24 mouse cellular contexts compared by ENCODE assay signal in genomic region chr9:85521342-85521741, GRCm38 (mm10).
DNase-seq lines count a peak whose midpoint lies in the region; ATAC-seq and TF ChIP-seq lines count a peak whose summit lies in the region.
"Had no signal": no experiment of that assay in that cellular context is flagged by ENCODE, and none has a peak within 500 bp of the region (broad histone marks: within the 10 kb centered on the region; RNA-seq: fewer than 3 reads in every experiment).

No protein-coding gene starts in this region.

- no peaks in the 10 kb centered on the region for H3K36me3 ChIP-seq in CH12.LX (replicated peaks in 1 of 2; ENCODE audit: control insufficient read depth in 1 of 2, insufficient read depth in 1 of 2, low read length in 1 of 2)
- H3K36me3 ChIP-seq: embryonic facial prominence, embryonic 12.5 days; forebrain, embryonic 12.5 days; heart, embryonic 12.5 days; limb, embryonic 15.5 days had no signal

- no peaks in the 10 kb centered on the region for H3K9me3 ChIP-seq in CH12.LX (replicated peaks; ENCODE audit: low read length)
- H3K9me3 ChIP-seq: embryonic facial prominence, embryonic 12.5 days; forebrain, embryonic 12.5 days; heart, embryonic 12.5 days; limb, embryonic 15.5 days had no signal

- no peak for TF ChIP-seq EP300 in CH12.LX (IDR thresholded peaks at IDR 0.05; ENCODE audit: low read length)

- no peaks in the 10 kb centered on the region for H3K27me3 ChIP-seq in CH12.LX (replicated peaks)
- H3K27me3 ChIP-seq: embryonic facial prominence, embryonic 12.5 days; forebrain, embryonic 12.5 days; heart, embryonic 12.5 days; limb, embryonic 15.5 days had no signal

- no peaks in the 10 kb centered on the region for H3K4me1 ChIP-seq in CH12.LX (ENCODE audit: control insufficient read depth in 1 of 2, insufficient read depth in 2 of 2)
- H3K4me1 ChIP-seq: embryonic facial prominence, embryonic 12.5 days; forebrain, embryonic 12.5 days; heart, embryonic 12.5 days; limb, embryonic 15.5 days had no signal

- no peak overlapping the region for H3K27ac ChIP-seq in layer of hippocampus, adult 2 months
- H3K27ac ChIP-seq in CH12.LX (ENCODE audit: insufficient read depth, low read depth) = no peak overlapping the region
- H3K27ac ChIP-seq: embryonic facial prominence, embryonic 12.5 days; forebrain, embryonic 12.5 days; limb, embryonic 15.5 days had no signal

- DNase-seq in layer of hippocampus, adult 2 months (ENCODE audit: low spot score in 2 of 2) = no peak
- no peak for DNase-seq in layer of hippocampus, adult 18-20 months (ENCODE audit: low spot score in 2 of 2)
- DNase-seq in 416B (ENCODE audit: low read depth) = peak; percentile 53
- DNase-seq in CH12.LX (ENCODE audit: extremely low read depth) = no peak
- no peak for DNase-seq in cerebellum, adult 11-12 months
- DNase-seq in kidney, postnatal 4 days = no peak
- DNase-seq: adrenal gland, postnatal 14 days; cerebellum, adult 11 months; cerebellum, postnatal 14 days; heart, adult 11 months; heart, postnatal 10 days; kidney, adult 8-10 months; kidney, postnatal 25 days; layer of hippocampus, adult 9-11 months; left cerebral cortex, postnatal 4 days; lung, adult 18-20 months; lung, postnatal 14 days; thymus, postnatal 25 days had no signal

- TF ChIP-seq CTCF in layer of hippocampus, adult 2 months (conservative IDR thresholded peaks at IDR 0.05) = peak; percentile 67
- peak in 1 of 2 experiments; percentile 32; a peak in 2 of 4 replicates for TF ChIP-seq CTCF in CH12.LX (conservative IDR thresholded peaks at IDR 0.05 in 1 of 2, IDR thresholded peaks at IDR 0.05 in 1 of 2; ENCODE audit: low read depth in 2 of 2, low read length in 2 of 2)

- TF ChIP-seq RAD21 in CH12.LX (IDR thresholded peaks at IDR 0.05; ENCODE audit: low read depth, low read length) = peak; percentile 48

- peak; percentile 83 for ATAC-seq in megakaryocyte progenitor cell, adult 5-6 weeks (replicated peaks; ENCODE audit: poor library complexity)
- ATAC-seq: midbrain, embryonic 16.5 days had no signal

- no peak overlapping the region for H3K4me2 ChIP-seq in CH12.LX (ENCODE audit: insufficient read depth, low read depth, poor library complexity, severe bottlenecking)
- H3K4me2 ChIP-seq: embryonic facial prominence, embryonic 12.5 days; forebrain, embryonic 12.5 days; heart, embryonic 12.5 days; limb, embryonic 15.5 days had no signal

- dilution Hi-C loops in CH12.LX (cut with MboI; ENCODE audit: extremely low pct_ligation_motif_present, extremely low pct_unique_long_range_greater_than_20kb, low sequenced_read_pairs) = no loop called here

- TF ChIP-seq POLR2A in CH12.LX (IDR thresholded peaks at IDR 0.05; ENCODE audit: low read depth, low read length) = no peak

- H3K4me3 ChIP-seq in layer of hippocampus, adult 2 months = no peak overlapping the region
- no peak overlapping the region for H3K4me3 ChIP-seq in CH12.LX (replicated peaks in 1 of 3; ENCODE audit: low read depth in 2 of 3, low read length in 2 of 3, poor library complexity in 1 of 3)
- H3K4me3 ChIP-seq: embryonic facial prominence, embryonic 12.5 days; forebrain, embryonic 12.5 days; heart, embryonic 12.5 days; limb, embryonic 15.5 days had no signal

- H3K79me2 ChIP-seq in CH12.LX (replicated peaks; ENCODE audit: control insufficient read depth, extremely low read depth, insufficient read depth, poor library complexity, severe bottlenecking) = no peaks in the 10 kb centered on the region

- in situ Hi-C loops in CH12.LX (cut with MboI; ENCODE audit: low pct_ligation_motif_present, low pct_unique_long_range_greater_than_20kb, low sequenced_read_pairs) = no loop called here

- H3K9ac ChIP-seq in CH12.LX (ENCODE audit: insufficient read depth, low read depth) = no peak overlapping the region
- H3K9ac ChIP-seq: embryonic facial prominence, embryonic 12.5 days; forebrain, embryonic 12.5 days; heart, embryonic 12.5 days; limb, embryonic 15.5 days had no signal

TF ChIP-seq in CH12.LX, 34 proteins besides CTCF, POLR2A, EP300 and RAD21:
- TF ChIP-seq POLR2AphosphoS2 (IDR thresholded peaks at IDR 0.05; ENCODE audit: low read depth, low read length) = no peak
- TF ChIP-seq ELF1 (IDR thresholded peaks at IDR 0.05; ENCODE audit: low read depth, low read length) = no peak
- peak; percentile 26; the same call in 1 of the 2 replicates for TF ChIP-seq SMC3 (IDR thresholded peaks at IDR 0.05; ENCODE audit: low read depth, low read length)
- TF ChIP-seq ZKSCAN1 (IDR thresholded peaks at IDR 0.05; ENCODE audit: borderline replicate concordance, low read depth, low read length) = no peak
- no peak for TF ChIP-seq KAT2A (IDR thresholded peaks at IDR 0.05; ENCODE audit: insufficient replicate concordance, low read length)
- no peak for TF ChIP-seq BHLHE40 (IDR thresholded peaks at IDR 0.05; ENCODE audit: low read depth, low read length)
